Mouse (Mus musculus) forebrain, embryonic 11.5 days (tissue): Measurements from ENCODE around the gene Ell2. TPM values are rescaled to one million over a fixed set of nuclear protein-coding genes. Genes with fewer than 3 reads are reported as not detected.
A peak's percentile ranks its signal among the peaks of the same experiment; 100 is the strongest.

ENCODE experiments used
- ATAC-seq: fragments of 200-750 bp; cut with Nextera tagmentation; replicated peaks from 2 replicates; pipeline ENCODE4 v1.8.0; 2017; ENCODE audit warnings: moderate TSS enrichment; ENCODE audit not compliant: low FRiP score
- DNase-seq: peaks from one replicate; pipeline ENCODE4 v3.0.0-alpha.2; 2017; ENCODE audit warnings: low spot score
- H3K27ac ChIP-seq: fragments of 300-500 bp; sonication (generic); 2 replicates; pipeline ENCODE4 v1.5.1; 2014; ENCODE audit warnings: low read depth, low read length
- H3K27me3 ChIP-seq: fragments of 300-500 bp; sonication (generic); 2 replicates; pipeline ENCODE4 v1.6.1; 2014; ENCODE audit warnings: mild to moderate bottlenecking, low read length, mixed read lengths; ENCODE audit not compliant: control insufficient read depth, insufficient read depth
- H3K36me3 ChIP-seq: fragments of 300-500 bp; sonication (generic); 2 replicates; pipeline ENCODE4 v1.6.1; 2014; ENCODE audit warnings: mild to moderate bottlenecking, low read length, moderate library complexity, mixed read lengths; ENCODE audit not compliant: control insufficient read depth, insufficient read depth
- H3K4me1 ChIP-seq: fragments of 300-500 bp; sonication (generic); replicated peaks from 2 replicates; pipeline ENCODE4 v1.6.1; 2014; ENCODE audit warnings: low read length, mixed read lengths; ENCODE audit not compliant: control insufficient read depth, insufficient read depth
- H3K4me2 ChIP-seq: fragments of 300-500 bp; sonication (generic); 2 replicates; pipeline ENCODE4 v1.6.1; 2014; ENCODE audit warnings: low read depth, mild to moderate bottlenecking, low read length, moderate library complexity, mixed read lengths; ENCODE audit not compliant: severe bottlenecking
- H3K4me3 ChIP-seq: fragments of 300-500 bp; sonication (generic); 2 replicates; pipeline ENCODE4 v1.5.1; 2014; ENCODE audit warnings: low read depth, low read length
- H3K9ac ChIP-seq: fragments of 300-500 bp; sonication (generic); 2 replicates; pipeline ENCODE4 v1.6.1; 2014; ENCODE audit warnings: low read length
- H3K9me3 ChIP-seq: fragments of 300-500 bp; sonication (generic); 2 replicates; pipeline ENCODE4 v1.6.1; 2016; ENCODE audit warnings: low read length, mixed read lengths; ENCODE audit not compliant: control insufficient read depth
- WGBS: fragments of 180-500 bp; shearing (Covaris S2); extraction: QIAGEN DNeasy Blood & Tissue Kit; methylation state at CpG from one replicate; pipeline ENCODE4 v1.1.7; 2014; 5-methylcytosine and 5-hydroxymethylcytosine counted together
- polyA plus RNA-seq: library from polyadenylated mRNA; unstranded; fragments of >200 nt; fragmentation: Nextera tagmentation; extraction: Ambion mirVana; gene quantifications from 2 replicates; pipeline ENCODE4 v1.2.1, GENCODE M21; 2014

The Ell2 gene
- polyA plus RNA-seq, 1 experiment from 2014 or later: 3.3 TPM

GRCm38 (mm10) chr13:75785726-75786125, 79.2 kb downstream of the Ell2 start:
- ATAC-seq (no peak), DNase-seq (no peak)
- H3K36me3 ChIP-seq: no peaks in the 10 kb centered on the region
- H3K9me3 ChIP-seq: no peaks in the 10 kb centered on the region
- H3K27me3 ChIP-seq: no peaks in the 10 kb centered on the region
- 67% methylated on average over 4 of the region's 4 CpGs for WGBS
- no peak overlapping the region for H3K9ac ChIP-seq
- no peak overlapping the region for H3K4me2 ChIP-seq
- H3K4me1 ChIP-seq: no peaks in the 10 kb centered on the region
- H3K4me3 ChIP-seq: no peak overlapping the region
- no peak overlapping the region for H3K27ac ChIP-seq

DNA sequence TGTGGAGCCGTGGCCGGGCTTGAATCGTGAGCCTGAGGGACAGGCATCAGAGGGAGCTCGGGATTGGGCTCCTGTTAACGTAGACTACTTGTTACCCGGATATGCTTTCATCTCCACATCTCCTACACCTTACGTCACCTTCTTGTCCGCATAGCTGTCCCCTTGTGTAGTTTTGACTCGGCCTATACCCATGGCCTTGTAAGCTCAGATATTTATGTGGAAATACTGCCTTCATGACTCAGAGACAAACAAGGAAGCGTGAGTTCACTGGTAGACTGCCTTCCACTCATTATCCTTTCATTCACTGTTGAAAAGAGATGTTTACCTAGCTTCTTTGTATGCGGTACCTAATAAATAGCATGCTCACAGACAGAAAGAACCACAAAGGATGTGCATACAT, 79.7 kb downstream of the Ell2 start:
- H3K9ac ChIP-seq: no peak overlapping the region
- H3K27ac ChIP-seq: no peak overlapping the region
- no peaks in the 10 kb centered on the region for H3K27me3 ChIP-seq
- H3K4me1 ChIP-seq: no peaks in the 10 kb centered on the region
- WGBS: 88% methylated on average over 11 of the region's 11 CpGs
- no peak overlapping the region for H3K4me3 ChIP-seq
- H3K4me2 ChIP-seq: no peak overlapping the region
- no peak for DNase-seq
- H3K36me3 ChIP-seq: no peaks in the 10 kb centered on the region
- ATAC-seq: no peak
- H3K9me3 ChIP-seq: no peaks in the 10 kb centered on the region

GRCm38 (mm10) chr13:75787364-75787763, 80.8 kb downstream of the Ell2 start:
- ATAC-seq: no peak
- no peak for DNase-seq
- no peaks in the 10 kb centered on the region for H3K27me3 ChIP-seq
- H3K9me3 ChIP-seq: no peaks in the 10 kb centered on the region
- H3K4me3 ChIP-seq: no peak overlapping the region
- H3K36me3 ChIP-seq: no peaks in the 10 kb centered on the region
- H3K9ac ChIP-seq: no peak overlapping the region
- no peaks in the 10 kb centered on the region for H3K4me1 ChIP-seq
- WGBS: 91% methylated on average over 3 of the region's 3 CpGs
- no peak overlapping the region for H3K4me2 ChIP-seq
- H3K27ac ChIP-seq: no peak overlapping the region

DNA sequence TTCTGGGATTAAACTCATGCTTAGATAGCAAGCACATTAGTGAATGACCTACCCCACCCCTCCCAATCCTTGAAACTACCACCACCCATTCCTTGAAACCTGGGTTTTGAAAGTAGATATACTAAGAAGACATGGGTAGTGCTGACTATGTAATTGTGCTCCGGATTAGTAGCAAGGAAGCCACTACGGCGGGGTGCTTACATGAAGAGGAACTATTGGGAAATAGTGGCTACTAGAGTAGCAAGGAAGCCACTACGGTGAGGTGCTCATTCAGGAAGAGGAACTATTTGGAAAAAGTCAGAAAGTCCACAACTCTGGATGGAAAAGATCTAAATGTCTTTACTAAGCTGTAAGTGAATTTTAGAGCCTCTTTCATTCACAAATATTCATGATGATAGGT, 81.6 kb downstream of the Ell2 start:
- ATAC-seq: no peak
- H3K36me3 ChIP-seq: no peaks in the 10 kb centered on the region
- no peak overlapping the region for H3K27ac ChIP-seq
- no peaks in the 10 kb centered on the region for H3K27me3 ChIP-seq
- no peak overlapping the region for H3K4me2 ChIP-seq
- no peaks in the 10 kb centered on the region for H3K9me3 ChIP-seq
- no peak overlapping the region for H3K4me3 ChIP-seq
- no peak for DNase-seq
- 96% methylated on average over 4 of the region's 4 CpGs for WGBS
- no peaks in the 10 kb centered on the region for H3K4me1 ChIP-seq
- H3K9ac ChIP-seq: no peak overlapping the region

DNA sequence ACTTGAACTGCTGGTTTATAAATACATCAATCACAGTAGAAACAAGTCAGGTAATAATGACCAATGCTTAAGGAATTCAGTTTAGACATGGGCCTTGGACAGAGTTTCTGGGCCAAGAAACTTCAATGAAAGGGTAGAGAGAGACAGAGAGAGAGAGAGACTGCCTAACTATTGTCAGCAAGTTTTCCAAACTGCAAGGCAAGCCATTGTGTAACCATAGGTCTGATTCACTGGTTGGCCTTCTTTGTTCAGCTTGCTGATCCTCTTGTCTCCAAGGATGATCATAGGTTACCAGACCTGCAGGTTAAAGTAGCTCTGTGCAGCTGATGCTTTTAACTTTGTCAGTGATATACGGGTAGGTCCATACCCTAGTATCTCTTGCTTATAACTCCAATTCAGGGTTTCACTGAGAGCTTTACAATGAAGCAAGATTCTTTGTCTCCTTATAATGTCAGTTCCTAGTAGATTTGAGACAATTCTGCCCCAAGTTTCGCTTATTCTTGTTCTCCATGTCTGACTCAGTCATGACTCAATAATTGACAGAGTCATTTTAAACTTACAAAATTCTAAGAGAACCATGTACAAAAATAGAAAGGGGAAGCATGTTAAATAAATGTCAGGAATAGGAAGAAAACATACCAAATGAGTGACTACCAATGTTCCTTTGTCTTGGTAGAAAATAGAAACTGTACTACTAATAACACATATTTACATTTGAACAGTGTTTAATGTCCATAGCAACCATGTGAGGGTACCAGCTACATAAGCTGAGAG, 82.7 kb downstream of the Ell2 start:
- DNase-seq: no peak
- ATAC-seq: no peak
- WGBS: 93% methylated on average over 2 of the region's 2 CpGs
- H3K27me3 ChIP-seq: no peaks in the 10 kb centered on the region
- no peak overlapping the region for H3K4me2 ChIP-seq
- no peak overlapping the region for H3K27ac ChIP-seq
- H3K9me3 ChIP-seq: no peaks in the 10 kb centered on the region
- H3K4me1 ChIP-seq: no peaks in the 10 kb centered on the region
- no peaks in the 10 kb centered on the region for H3K36me3 ChIP-seq
- no peak overlapping the region for H3K9ac ChIP-seq
- H3K4me3 ChIP-seq: no peak overlapping the region

DNA sequence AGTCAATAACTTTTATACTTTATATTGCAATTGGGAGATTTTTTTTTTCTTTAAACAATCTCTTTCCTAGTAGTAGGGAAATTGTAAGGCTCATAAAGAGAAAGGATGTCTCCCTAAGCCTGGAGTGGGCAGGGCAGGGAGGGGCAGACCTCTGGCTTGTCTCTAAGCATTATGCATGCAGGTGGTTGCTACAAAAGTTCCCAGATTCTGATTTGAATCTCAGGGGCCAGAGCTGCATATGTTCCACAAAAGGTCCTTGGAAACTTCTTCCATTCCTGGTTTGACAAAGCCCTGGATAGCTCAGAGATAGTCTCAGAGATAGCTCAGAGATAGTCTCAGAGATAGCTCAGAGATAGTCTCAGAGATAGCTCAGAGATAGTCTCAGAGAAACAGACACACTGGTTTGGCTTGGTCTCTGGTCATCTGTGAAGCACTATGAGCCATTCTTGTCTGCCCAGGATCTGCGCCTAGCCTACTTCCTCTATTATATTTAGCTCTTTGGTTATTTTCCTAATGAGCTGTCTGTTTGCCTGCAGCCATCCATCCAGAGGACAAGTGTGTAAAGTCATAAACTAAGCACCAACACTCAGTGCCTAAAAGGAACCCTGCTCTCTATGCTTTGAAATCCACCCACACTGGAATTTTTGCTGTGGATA, 84.1 kb downstream of the Ell2 start:
- 88% methylated on average over 1 of the region's 1 CpGs for WGBS
- Histone ChIP-seq H3K4me2 (no peak overlapping the region), H3K4me3 (no peak overlapping the region), H3K27me3 (no peaks in the 10 kb centered on the region), H3K9ac (no peak overlapping the region), H3K4me1 (no peaks in the 10 kb centered on the region), H3K36me3 (no peaks in the 10 kb centered on the region), H3K9me3 (no peaks in the 10 kb centered on the region), H3K27ac (no peak overlapping the region)
- DNase-seq (no peak), ATAC-seq (no peak)

DNA sequence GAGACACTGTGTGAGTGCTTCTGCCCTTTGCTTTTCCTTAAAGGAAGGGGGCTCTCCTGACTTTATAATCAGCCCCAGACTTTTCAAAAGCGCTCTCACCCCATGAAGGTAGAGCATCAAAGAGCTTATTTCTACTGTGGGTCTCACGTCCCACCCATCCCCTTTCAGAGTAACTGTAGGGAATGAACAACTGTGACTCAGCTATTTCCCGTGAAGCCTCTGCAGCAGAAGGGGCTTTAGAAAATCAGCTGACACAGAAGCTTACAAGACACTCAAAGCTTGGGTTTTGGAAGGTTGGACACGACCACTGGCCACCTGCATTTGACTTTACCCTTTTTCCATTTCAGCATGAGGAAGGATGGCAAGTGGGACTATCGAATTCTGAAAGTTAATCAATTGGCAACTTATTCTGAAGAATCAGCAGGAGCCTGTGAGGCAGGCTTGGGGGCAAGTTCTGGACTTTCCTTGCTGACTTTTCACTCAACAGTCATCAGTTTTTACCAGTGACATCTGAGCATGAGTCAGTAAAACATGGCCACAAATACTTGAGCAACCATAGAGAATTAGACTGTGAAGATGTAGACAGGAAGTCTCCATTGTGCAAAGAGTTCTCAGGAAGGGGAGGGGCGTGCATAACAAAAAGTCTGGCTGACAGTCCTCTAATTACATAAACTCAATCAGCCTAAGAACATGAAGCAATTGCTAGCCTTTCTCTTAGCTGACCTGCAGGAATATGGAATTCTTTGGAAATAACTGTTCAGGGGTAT, 87.5 kb downstream of the Ell2 start:
- no peaks in the 10 kb centered on the region for H3K27me3 ChIP-seq
- H3K4me3 ChIP-seq: no peak overlapping the region
- no peaks in the 10 kb centered on the region for H3K9me3 ChIP-seq
- 64% methylated on average over 6 of the region's 6 CpGs for WGBS
- H3K4me2 ChIP-seq: no peak overlapping the region
- no peaks in the 10 kb centered on the region for H3K36me3 ChIP-seq
- no peak overlapping the region for H3K9ac ChIP-seq
- H3K27ac ChIP-seq: no peak overlapping the region
- no peak for ATAC-seq
- DNase-seq: no peak
- no peaks in the 10 kb centered on the region for H3K4me1 ChIP-seq

- H3K27ac ChIP-seq: no peak overlapping the region
- H3K9ac ChIP-seq: peak overlapping the region; percentile 20; the same call in 1 of the 2 replicates
- H3K4me3 ChIP-seq: no peak overlapping the region
- DNase-seq (peak; percentile 93), ATAC-seq (peak; percentile 95)
- no peaks in the 10 kb centered on the region for H3K9me3 ChIP-seq
- WGBS: 36% methylated on average over 18 of the region's 18 CpGs
- H3K27me3 ChIP-seq: no peaks in the 10 kb centered on the region
- no peaks in the 10 kb centered on the region for H3K36me3 ChIP-seq
- H3K4me2 ChIP-seq: peak overlapping the region; percentile 28; the same call in 1 of the 2 replicates
- H3K4me1 ChIP-seq: no peaks in the 10 kb centered on the region
Measured at GRCm38 (mm10) chr13:75797369-75798141, 91.0 kb downstream of the Ell2 start.
